Mouse (Mus musculus) forebrain, embryonic 11.5 days (tissue): ENCODE measurements around the gene Bcl10. TPM values are rescaled to one million over a fixed set of nuclear protein-coding genes. Genes with fewer than 3 reads are reported as not detected.
"Not testable (repeated sequence)": the region's sequence is repeated elsewhere in the genome, so short reads cannot be mapped to it uniquely, and the experiment has no call there.

Experiments
- ATAC-seq: fragments of 200-750 bp; cut with Nextera tagmentation; replicated peaks from 2 replicates; pipeline ENCODE4 v1.8.0; 2017; ENCODE audit warnings: moderate TSS enrichment; ENCODE audit not compliant: low FRiP score
- DNase-seq: peaks from one replicate; pipeline ENCODE4 v3.0.0-alpha.2; 2017; ENCODE audit warnings: low spot score
- H3K27ac ChIP-seq: fragments of 300-500 bp; sonication (generic); 2 replicates; pipeline ENCODE4 v1.5.1; 2014; ENCODE audit warnings: low read depth, low read length
- H3K27me3 ChIP-seq: fragments of 300-500 bp; sonication (generic); 2 replicates; pipeline ENCODE4 v1.6.1; 2014; ENCODE audit warnings: mild to moderate bottlenecking, low read length, mixed read lengths; ENCODE audit not compliant: control insufficient read depth, insufficient read depth
- H3K36me3 ChIP-seq: fragments of 300-500 bp; sonication (generic); 2 replicates; pipeline ENCODE4 v1.6.1; 2014; ENCODE audit warnings: mild to moderate bottlenecking, low read length, moderate library complexity, mixed read lengths; ENCODE audit not compliant: control insufficient read depth, insufficient read depth
- H3K4me1 ChIP-seq: fragments of 300-500 bp; sonication (generic); replicated peaks from 2 replicates; pipeline ENCODE4 v1.6.1; 2014; ENCODE audit warnings: low read length, mixed read lengths; ENCODE audit not compliant: control insufficient read depth, insufficient read depth
- H3K4me2 ChIP-seq: fragments of 300-500 bp; sonication (generic); 2 replicates; pipeline ENCODE4 v1.6.1; 2014; ENCODE audit warnings: low read depth, mild to moderate bottlenecking, low read length, moderate library complexity, mixed read lengths; ENCODE audit not compliant: severe bottlenecking
- H3K4me3 ChIP-seq: fragments of 300-500 bp; sonication (generic); 2 replicates; pipeline ENCODE4 v1.5.1; 2014; ENCODE audit warnings: low read depth, low read length
- H3K9ac ChIP-seq: fragments of 300-500 bp; sonication (generic); 2 replicates; pipeline ENCODE4 v1.6.1; 2014; ENCODE audit warnings: low read length
- H3K9me3 ChIP-seq: fragments of 300-500 bp; sonication (generic); 2 replicates; pipeline ENCODE4 v1.6.1; 2016; ENCODE audit warnings: low read length, mixed read lengths; ENCODE audit not compliant: control insufficient read depth
- WGBS: fragments of 180-500 bp; shearing (Covaris S2); extraction: QIAGEN DNeasy Blood & Tissue Kit; methylation state at CpG from one replicate; pipeline ENCODE4 v1.1.7; 2014; 5-methylcytosine and 5-hydroxymethylcytosine counted together
- polyA plus RNA-seq: library from polyadenylated mRNA; unstranded; fragments of >200 nt; fragmentation: Nextera tagmentation; extraction: Ambion mirVana; gene quantifications from 2 replicates; pipeline ENCODE4 v1.2.1, GENCODE M21; 2014

Bcl10 gene
- polyA plus RNA-seq, 1 experiment from 2014 or later: 55.4 TPM

DNA sequence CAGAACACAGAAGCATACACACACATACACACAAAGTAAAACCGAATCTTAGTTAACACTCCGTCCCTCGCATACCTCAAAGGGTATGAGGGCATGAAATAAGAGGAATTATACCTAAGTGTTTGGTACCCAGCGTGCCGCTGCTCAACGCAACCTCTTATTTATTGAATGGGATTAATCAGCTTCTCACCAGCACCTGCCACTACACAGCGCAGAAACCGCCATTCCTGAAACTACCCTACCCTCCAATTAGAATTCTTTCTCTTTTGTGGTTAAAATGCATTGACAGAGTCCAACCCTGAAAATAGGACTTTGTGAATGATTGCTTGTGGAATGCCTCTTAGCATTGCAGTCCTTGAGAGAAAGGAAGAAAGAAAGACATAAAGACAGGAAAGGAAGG, 19.1 kb upstream of the Bcl10 start:
- no peak overlapping the region for H3K27ac ChIP-seq
- H3K27me3 ChIP-seq: no peaks in the 10 kb centered on the region
- ATAC-seq (no peak; the same call in 1 of the 2 replicates), DNase-seq (no peak)
- H3K9me3 ChIP-seq: no peaks in the 10 kb centered on the region
- H3K4me1 ChIP-seq: peaks cover 1% of the 10 kb centered on the region; the same call in 1 of the 2 replicates
- no peak overlapping the region for H3K4me2 ChIP-seq
- H3K9ac ChIP-seq: no peak overlapping the region
- H3K36me3 ChIP-seq: no peaks in the 10 kb centered on the region
- no peak overlapping the region for H3K4me3 ChIP-seq
- 80% methylated on average over 8 of the region's 8 CpGs for WGBS

DNA sequence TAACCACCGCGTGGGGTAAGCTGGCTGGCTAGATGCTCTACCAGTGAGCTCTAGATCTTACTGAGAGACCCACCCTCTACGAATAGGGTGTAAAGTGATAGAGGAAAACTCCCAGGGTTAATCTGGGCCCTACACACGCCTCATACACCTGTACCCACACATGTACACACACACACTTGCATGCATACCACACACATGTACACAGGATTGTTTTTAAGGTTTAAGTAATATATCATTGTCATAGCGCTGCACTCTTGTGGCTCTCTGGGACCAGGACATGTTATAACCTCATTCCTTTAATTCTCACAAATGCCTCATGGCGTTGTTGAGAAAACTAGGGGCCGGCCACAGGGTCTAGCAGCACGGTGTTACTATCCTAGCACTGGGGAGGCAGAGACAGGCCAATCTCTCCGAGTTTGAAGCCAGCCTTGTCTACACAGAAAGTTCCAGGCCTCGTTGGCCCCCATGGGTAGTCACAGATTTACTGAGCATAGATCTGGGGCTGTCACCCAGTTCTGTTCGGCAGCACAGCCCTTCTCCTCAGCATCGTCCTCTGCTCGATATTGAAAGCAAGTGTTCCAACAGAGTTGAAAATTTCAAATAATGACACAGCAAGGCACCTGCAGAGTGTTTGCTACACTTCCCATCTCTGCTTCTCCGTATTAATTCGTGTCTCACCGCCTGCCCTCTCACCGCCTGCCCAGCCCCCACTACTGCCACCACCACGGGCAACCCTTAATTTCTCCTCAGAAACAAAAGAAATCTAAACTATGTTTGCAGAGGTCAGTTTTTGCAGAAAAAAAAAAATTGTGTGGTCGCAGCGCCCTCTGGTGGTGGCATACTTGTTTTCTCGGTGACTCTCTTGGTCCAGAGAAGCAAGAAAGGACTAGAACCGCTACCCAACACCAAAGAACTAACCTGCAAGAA, 17.5 kb upstream of the Bcl10 start:
- Histone ChIP-seq H3K36me3 (no peaks in the 10 kb centered on the region), H3K4me2 (peak overlapping the region; percentile 24; the same call in 1 of the 2 replicates), H3K27me3 (no peaks in the 10 kb centered on the region), H3K27ac (no peak overlapping the region), H3K9me3 (no peaks in the 10 kb centered on the region), H3K4me1 (peaks cover 1% of the 10 kb centered on the region; the same call in 1 of the 2 replicates), H3K4me3 (no peak overlapping the region), H3K9ac (no peak overlapping the region)
- 50% methylated on average over 22 of the region's 22 CpGs for WGBS
- DNase-seq (peak; percentile 90), ATAC-seq (peak; percentile 52)

DNA sequence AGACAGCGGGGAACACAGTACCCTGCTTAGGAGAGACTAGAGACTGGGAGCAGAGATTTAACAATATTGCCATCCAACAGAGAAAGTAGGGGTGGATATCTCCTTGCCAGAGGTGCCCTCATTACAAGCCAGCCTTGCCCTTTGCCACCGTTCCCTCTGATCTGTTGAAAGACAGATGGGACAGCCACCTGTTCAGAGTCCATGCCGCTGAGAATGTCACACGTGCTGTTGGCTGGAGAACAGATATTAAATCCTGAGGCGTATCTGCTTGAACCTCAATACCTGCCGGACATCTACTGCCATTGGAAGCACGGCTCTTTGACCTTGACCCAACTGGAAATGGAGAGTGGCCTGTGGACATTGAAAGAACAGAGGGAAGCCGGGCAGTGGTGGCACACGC, 16.0 kb upstream of the Bcl10 start:
- H3K27ac ChIP-seq: no peak overlapping the region
- no peaks in the 10 kb centered on the region for H3K9me3 ChIP-seq
- H3K4me3 ChIP-seq: no peak overlapping the region
- peaks cover 1% of the 10 kb centered on the region; the same call in 1 of the 2 replicates for H3K4me1 ChIP-seq
- no peak overlapping the region for H3K9ac ChIP-seq
- H3K4me2 ChIP-seq: no peak overlapping the region
- H3K27me3 ChIP-seq: no peaks in the 10 kb centered on the region
- ATAC-seq (no peak), DNase-seq (no peak)
- 92% methylated on average over 9 of the region's 9 CpGs for WGBS
- no peaks in the 10 kb centered on the region for H3K36me3 ChIP-seq

DNA sequence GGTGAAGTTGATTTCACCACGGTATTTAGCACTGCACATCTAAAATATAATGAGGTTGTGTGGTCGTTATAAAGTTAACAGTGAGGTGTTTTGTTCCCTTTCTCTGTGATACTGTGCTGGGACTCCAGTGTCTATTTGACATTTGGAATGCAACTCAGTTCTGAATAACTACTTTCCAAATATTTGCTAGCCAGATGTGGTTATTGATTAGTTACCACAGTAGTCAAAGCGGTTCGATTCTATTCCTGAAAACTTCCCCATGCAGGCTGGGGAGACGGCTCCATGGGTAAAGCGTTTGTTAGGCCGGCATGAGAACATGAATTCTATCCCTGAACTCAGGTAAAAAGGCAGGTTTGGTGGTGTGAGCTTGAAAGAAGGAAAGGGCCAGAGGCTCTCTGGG, 10.1 kb upstream of the Bcl10 start:
- no peak overlapping the region for H3K4me3 ChIP-seq
- H3K27me3 ChIP-seq: no peaks in the 10 kb centered on the region
- H3K4me1 ChIP-seq: no peaks in the 10 kb centered on the region
- DNase-seq (no peak), ATAC-seq (no peak)
- H3K27ac ChIP-seq: no peak overlapping the region
- no peaks in the 10 kb centered on the region for H3K9me3 ChIP-seq
- no peak overlapping the region for H3K9ac ChIP-seq
- 92% methylated on average over 7 of the region's 7 CpGs for WGBS
- H3K4me2 ChIP-seq: no peak overlapping the region
- H3K36me3 ChIP-seq: no peaks in the 10 kb centered on the region

DNA sequence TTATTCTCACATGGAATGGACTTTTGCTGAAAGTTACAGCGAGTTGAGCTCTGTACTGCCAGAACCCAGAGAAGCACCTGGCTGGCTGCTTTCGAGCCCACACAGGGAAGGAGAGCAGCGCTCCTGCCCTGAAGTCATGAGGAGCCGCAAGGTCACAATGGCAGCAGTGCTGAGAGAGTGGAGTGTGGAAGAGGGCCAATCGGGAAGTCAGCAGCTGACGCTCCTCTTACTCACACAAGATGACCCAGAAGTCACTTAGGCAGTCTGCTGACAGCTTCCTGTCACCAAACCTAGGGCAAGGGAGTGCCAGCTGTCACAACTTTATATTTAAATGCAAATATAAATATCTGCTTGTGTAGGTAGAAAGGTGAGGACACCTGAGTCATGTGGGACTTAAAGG, 9.3 kb upstream of the Bcl10 start:
- H3K27ac ChIP-seq: no peak overlapping the region
- no peak overlapping the region for H3K9ac ChIP-seq
- no peak overlapping the region for H3K4me3 ChIP-seq
- WGBS: 83% methylated on average over 6 of the region's 6 CpGs
- ATAC-seq: no peak
- no peaks in the 10 kb centered on the region for H3K4me1 ChIP-seq
- DNase-seq: no peak
- no peaks in the 10 kb centered on the region for H3K27me3 ChIP-seq
- H3K9me3 ChIP-seq: no peaks in the 10 kb centered on the region
- no peaks in the 10 kb centered on the region for H3K36me3 ChIP-seq
- H3K4me2 ChIP-seq: no peak overlapping the region

DNA sequence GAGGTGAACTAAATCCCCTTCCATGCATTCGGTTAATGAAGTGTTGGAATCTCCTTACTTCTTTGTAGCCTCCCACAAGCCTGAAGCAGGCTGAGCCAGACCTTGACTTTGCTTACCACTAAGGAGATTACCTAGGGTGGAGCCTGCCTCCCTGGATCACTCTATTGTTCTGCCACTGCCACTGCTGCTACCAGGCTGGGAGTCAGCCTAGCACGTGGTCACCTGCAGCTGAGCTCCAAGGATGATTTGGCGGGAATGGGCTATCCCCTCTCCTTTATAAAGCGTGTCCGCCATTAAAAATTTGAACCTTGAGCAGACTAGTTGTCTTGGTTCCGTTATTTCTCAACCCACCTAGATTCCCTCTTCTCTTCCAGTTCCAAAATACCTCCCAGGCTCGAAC, 8.7 kb upstream of the Bcl10 start:
- 59% methylated on average over 7 of the region's 7 CpGs for WGBS

DNA sequence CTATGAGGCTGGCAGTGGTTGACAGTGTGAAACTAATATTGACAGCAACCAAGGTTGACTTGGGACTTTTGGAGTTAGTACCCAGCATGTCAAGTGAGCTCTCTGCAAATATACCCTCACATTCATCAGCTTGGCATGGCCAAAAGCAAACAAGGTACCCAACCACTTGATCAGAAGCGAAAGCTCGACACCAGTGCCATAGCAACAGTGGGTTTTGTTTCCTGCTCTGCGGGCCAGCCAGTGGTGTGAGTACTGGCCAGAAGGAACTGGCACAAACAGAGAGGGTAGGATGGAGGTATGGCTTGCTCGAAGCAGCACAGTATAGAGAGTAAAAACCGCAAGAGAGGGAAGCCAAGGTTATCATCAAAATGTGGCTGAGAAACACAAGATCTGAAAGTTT, 6.2 kb upstream of the Bcl10 start:
- Histone ChIP-seq H3K9ac (no peak overlapping the region), H3K4me1 (no peaks in the 10 kb centered on the region), H3K27ac (no peak overlapping the region), H3K36me3 (no peaks in the 10 kb centered on the region), H3K27me3 (no peaks in the 10 kb centered on the region), H3K4me3 (no peak overlapping the region), H3K9me3 (no peaks in the 10 kb centered on the region), H3K4me2 (no peak overlapping the region)
- no peak for ATAC-seq
- WGBS: 92% methylated on average over 5 of the region's 5 CpGs
- no peak for DNase-seq

More for the DNA sequence above, 8.7 kb upstream of the Bcl10 start:
- ATAC-seq, DNase-seq, H3K27ac ChIP-seq, H3K27me3 ChIP-seq, H3K36me3 ChIP-seq, H3K4me3 ChIP-seq, H3K9ac ChIP-seq, H3K4me1 ChIP-seq, H3K9me3 ChIP-seq, H3K4me2 ChIP-seq: not testable (repeated sequence)

DNA sequence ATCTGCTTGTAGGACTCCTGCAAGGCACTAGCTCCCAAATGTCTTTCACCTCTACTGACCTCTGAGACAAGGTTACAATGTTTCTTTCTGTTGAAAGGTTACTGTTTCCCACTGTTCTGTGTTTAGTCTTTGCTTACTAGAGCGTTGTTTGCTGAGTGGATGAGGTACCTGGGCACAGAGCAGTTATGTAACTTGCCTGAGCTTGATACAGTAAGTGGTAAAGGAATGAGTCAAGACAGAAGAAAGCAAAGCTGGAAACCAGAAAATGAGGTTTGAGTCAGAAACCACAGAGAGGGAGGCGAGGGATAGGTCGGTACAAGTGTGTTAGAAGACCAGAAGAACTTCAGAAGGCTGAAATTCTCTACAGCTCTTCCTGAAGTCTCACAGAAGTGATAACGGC, 5.8 kb upstream of the Bcl10 start:
- ATAC-seq (no peak), DNase-seq (no peak)
- Histone ChIP-seq H3K9me3 (no peaks in the 10 kb centered on the region), H3K4me1 (no peaks in the 10 kb centered on the region), H3K27me3 (no peaks in the 10 kb centered on the region), H3K27ac (no peak overlapping the region), H3K36me3 (no peaks in the 10 kb centered on the region), H3K9ac (no peak overlapping the region), H3K4me2 (no peak overlapping the region), H3K4me3 (no peak overlapping the region)
- 90% methylated on average over 4 of the region's 4 CpGs for WGBS

DNA sequence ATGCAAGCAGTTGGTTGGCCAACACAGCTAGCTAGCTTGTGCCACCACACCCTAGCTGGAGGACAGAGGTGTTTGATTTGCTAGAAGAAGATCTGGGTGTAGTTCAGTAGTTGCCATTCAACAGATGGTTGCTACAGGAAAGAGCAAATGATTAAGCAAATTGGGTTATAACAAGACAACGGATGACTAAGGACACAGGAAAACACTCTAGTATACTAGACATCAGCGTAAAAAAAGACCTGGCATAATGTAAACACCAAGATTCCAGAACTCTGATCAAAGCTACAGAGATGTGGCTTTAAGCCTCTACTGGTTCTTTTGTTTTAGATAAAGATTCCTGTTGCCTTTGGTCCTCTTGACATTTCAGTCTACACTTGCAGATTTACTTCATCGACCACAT, 367 bp downstream of the Bcl10 start:
- Histone ChIP-seq H3K36me3 (no peaks in the 10 kb centered on the region), H3K4me2 (no peak overlapping the region), H3K9me3 (no peaks in the 10 kb centered on the region), H3K27me3 (no peaks in the 10 kb centered on the region), H3K4me3 (no peak overlapping the region), H3K27ac (no peak overlapping the region), H3K4me1 (peaks cover 4% of the 10 kb centered on the region; the same call in 1 of the 2 replicates), H3K9ac (no peak overlapping the region)
- DNase-seq: no peak
- 69% methylated on average over 3 of the region's 3 CpGs for WGBS
- ATAC-seq: no peak
